Mouse (Mus musculus) heart, adult 2 months (tissue): ENCODE data around the gene Mef2d.

Experiments used
- CTCF ChIP-seq: fragments of 200-600 bp; IDR thresholded peaks from 2 replicates; pipeline ENCODE4 v1.8.1; 2022; ENCODE audit warnings: antibody characterized with exemption, mild to moderate bottlenecking, moderate library complexity
- EP300 ChIP-seq: fragments of 200-500 bp; IDR thresholded peaks from 2 replicates; pipeline ENCODE4 v1.6.1; 2011; ENCODE audit warnings: low read depth, low read length, control low read depth; ENCODE audit not compliant: insufficient read depth
- POLR2A ChIP-seq: fragments of 200-500 bp; IDR thresholded peaks from 2 replicates; pipeline ENCODE4 v1.6.1; 2011; ENCODE audit warnings: mild to moderate bottlenecking, low read depth, low read length, control low read depth; ENCODE audit not compliant: insufficient read depth

DNA sequence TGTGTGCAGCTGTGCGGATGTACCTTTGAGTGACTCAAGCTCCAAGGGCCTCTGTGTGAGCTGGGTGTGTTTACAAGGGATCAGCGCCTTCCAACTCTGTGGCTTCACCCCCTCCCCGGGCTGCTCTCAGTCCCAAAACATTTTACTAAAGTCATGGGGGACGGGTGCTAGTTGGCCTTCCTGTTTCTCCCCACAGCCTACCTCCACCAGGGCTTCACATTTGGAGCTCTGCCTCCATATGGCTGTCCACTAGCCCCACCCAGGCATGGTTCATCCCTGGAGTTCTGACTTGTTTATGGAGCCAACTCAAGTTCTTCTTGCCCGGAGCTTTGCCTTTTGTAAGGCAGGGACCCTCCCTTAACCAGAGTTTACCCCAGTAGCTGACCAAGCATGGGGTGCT, 28.2 kb downstream of the Mef2d start:
- TF ChIP-seq CTCF (no peak), POLR2A (no peak), EP300 (no peak)
